Mouse (Mus musculus) kidney, adult 2 months (tissue): ENCODE measurements around the gene Dnajc21.

ENCODE experiments used
- CTCF ChIP-seq: fragments of 200-500 bp; conservative IDR thresholded peaks from 2 replicates; pipeline ENCODE4 v1.5.1; 2011; ENCODE audit warnings: low read depth, mild to moderate bottlenecking, control low read depth, low read length, moderate library complexity, mixed read lengths; ENCODE audit not compliant: insufficient read depth, insufficient read length
- POLR2A ChIP-seq: fragments of 200-500 bp; IDR thresholded peaks from one replicate; pipeline ENCODE4 v1.6.1; 2011; ENCODE audit warnings: low read depth, low read length, control low read depth

GRCm38 (mm10) chr15:10426124-10426523, 44.2 kb downstream of the Dnajc21 start:
- no peak for TF ChIP-seq CTCF
- no peak for TF ChIP-seq POLR2A
